Mouse (Mus musculus) neural tube, embryonic 15.5 days (tissue): Measurements from ENCODE around the gene Mgat3. TPM values are rescaled to one million over a fixed set of nuclear protein-coding genes. Genes with fewer than 3 reads are reported as not detected.

ENCODE experiments used
- ATAC-seq: fragments of 200-750 bp; cut with Nextera tagmentation; 2 replicates; pipeline ENCODE4 v1.8.0; 2017; ENCODE audit warnings: mild to moderate bottlenecking, moderate TSS enrichment, moderate library complexity; ENCODE audit not compliant: low FRiP score
- H3K27ac ChIP-seq: fragments of 300-500 bp; sonication (generic); replicated peaks from 2 replicates; pipeline ENCODE4 v1.5.1; 2015; ENCODE audit warnings: mild to moderate bottlenecking, inconsistent platforms
- H3K27me3 ChIP-seq: fragments of 300-500 bp; sonication (generic); replicated peaks from 2 replicates; pipeline ENCODE4 v1.6.1; 2015; ENCODE audit warnings: inconsistent platforms
- H3K36me3 ChIP-seq: fragments of 300-500 bp; sonication (generic); 2 replicates; pipeline ENCODE4 v1.6.1; 2015; ENCODE audit warnings: inconsistent platforms
- H3K4me1 ChIP-seq: fragments of 300-500 bp; sonication (generic); 2 replicates; pipeline ENCODE4 v1.6.1; 2015; ENCODE audit warnings: inconsistent platforms
- H3K4me2 ChIP-seq: fragments of 300-500 bp; sonication (generic); 2 replicates; pipeline ENCODE4 v1.6.1; 2015; ENCODE audit warnings: inconsistent platforms, mild to moderate bottlenecking, moderate library complexity
- H3K4me3 ChIP-seq: fragments of 300-500 bp; sonication (generic); replicated peaks from 2 replicates; pipeline ENCODE4 v1.5.1; 2015; ENCODE audit warnings: mild to moderate bottlenecking, inconsistent platforms
- H3K9ac ChIP-seq: fragments of 300-500 bp; sonication (generic); replicated peaks from 2 replicates; pipeline ENCODE4 v1.6.1; 2015; ENCODE audit warnings: mild to moderate bottlenecking, inconsistent platforms
- H3K9me3 ChIP-seq: fragments of 300-500 bp; sonication (generic); replicated peaks from 2 replicates; pipeline ENCODE4 v1.6.1; 2016; ENCODE audit warnings: inconsistent platforms
- WGBS: fragments of 180-500 bp; shearing (Covaris S2); methylation state at CpG from one replicate; pipeline ENCODE4 v1.1.7; 2015; ENCODE audit warnings: mixed read lengths; 5-methylcytosine and 5-hydroxymethylcytosine counted together
- polyA plus RNA-seq: library from polyadenylated mRNA; unstranded; fragments of >200 nt; fragmentation: Nextera tagmentation; extraction: Ambion mirVana; gene quantifications from 2 replicates; pipeline ENCODE4 v1.2.1, GENCODE M21; 2015

The Mgat3 gene
- polyA plus RNA-seq, 1 experiment from 2014 or later, result 17.5 TPM

DNA sequence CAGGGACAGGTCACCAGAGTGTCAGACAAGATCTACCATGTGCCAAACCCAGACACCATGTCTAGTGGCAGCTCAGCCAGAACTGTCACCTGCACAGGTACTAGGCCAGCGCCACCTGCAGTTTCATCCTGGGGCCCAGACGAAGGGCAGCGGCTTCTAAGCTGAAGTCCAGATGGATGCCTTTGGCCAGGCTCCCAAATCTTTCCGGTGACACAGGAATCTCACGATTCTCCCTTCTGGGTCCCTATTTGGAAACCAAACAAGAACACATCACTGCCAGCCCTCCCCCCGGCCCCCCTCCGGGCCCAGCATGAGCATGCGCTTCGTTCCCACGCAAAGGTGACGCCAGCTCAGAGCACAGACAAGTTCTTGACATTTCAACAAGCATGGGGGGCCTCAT, 10.2 kb upstream of the Mgat3 start:
- no peak overlapping the region for H3K27ac ChIP-seq
- no peaks in the 10 kb centered on the region for H3K27me3 ChIP-seq
- no peak for ATAC-seq
- no peak overlapping the region for H3K9ac ChIP-seq
- H3K4me3 ChIP-seq, result no peak overlapping the region
- no peaks in the 10 kb centered on the region for H3K9me3 ChIP-seq
- WGBS, result 80% methylated on average over 11 of the region's 11 CpGs
- H3K4me2 ChIP-seq, result no peak overlapping the region
- no peaks in the 10 kb centered on the region for H3K4me1 ChIP-seq
- H3K36me3 ChIP-seq, result peaks cover 49% of the 10 kb centered on the region

DNA sequence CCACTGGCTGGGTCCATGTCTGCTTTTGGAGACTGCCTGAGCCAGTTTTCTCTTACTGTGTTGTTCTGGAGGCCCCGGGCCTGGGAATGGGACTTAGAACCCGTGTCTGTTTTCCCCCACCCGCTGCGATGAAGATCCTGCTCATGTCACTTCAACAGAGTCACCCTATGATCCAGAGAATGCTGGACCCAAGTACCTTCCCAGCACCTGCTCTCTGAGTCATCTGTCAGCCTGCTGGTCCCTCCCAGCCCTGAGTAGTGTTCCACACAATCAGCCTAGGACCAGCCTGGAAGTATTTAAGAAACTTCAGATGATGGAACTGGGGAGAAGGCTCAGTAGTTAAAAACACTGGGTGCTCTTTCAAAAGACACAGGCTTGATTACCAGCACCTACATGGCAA, 9.8 kb upstream of the Mgat3 start:
- peaks cover 44% of the 10 kb centered on the region for H3K36me3 ChIP-seq
- no peaks in the 10 kb centered on the region for H3K27me3 ChIP-seq
- no peaks in the 10 kb centered on the region for H3K9me3 ChIP-seq
- H3K27ac ChIP-seq, result no peak overlapping the region
- H3K4me1 ChIP-seq, result no peaks in the 10 kb centered on the region
- H3K4me2 ChIP-seq, result no peak overlapping the region
- no peak overlapping the region for H3K9ac ChIP-seq
- 83% methylated on average over 4 of the region's 4 CpGs for WGBS
- H3K4me3 ChIP-seq, result no peak overlapping the region
- ATAC-seq, result no peak

DNA sequence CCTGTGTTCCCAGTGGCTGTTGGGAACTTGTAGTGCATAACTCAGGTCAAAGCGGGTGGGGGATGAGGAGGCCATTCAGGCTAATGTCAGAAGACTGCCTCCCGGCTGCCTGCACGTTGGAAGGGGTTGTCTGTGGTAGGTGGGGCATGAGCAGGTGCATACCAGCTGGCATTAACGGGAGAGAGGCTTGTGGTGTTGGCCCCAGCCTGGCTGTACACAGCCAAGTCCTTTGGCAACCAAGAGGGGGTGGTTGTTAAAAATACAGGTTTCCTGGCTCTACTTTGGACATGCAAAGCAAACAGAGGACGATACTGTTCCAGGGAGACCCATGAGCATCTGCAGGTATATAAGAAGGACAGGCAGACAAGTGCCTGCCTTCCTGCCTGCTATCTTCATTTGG, 8.1 kb upstream of the Mgat3 start:
- H3K27ac ChIP-seq, result no peak overlapping the region
- no peak overlapping the region for H3K4me2 ChIP-seq
- no peak for ATAC-seq
- H3K9ac ChIP-seq, result no peak overlapping the region
- H3K27me3 ChIP-seq, result no peaks in the 10 kb centered on the region
- 47% methylated on average over 5 of the region's 5 CpGs for WGBS
- H3K4me1 ChIP-seq, result no peaks in the 10 kb centered on the region
- no peak overlapping the region for H3K4me3 ChIP-seq
- no peaks in the 10 kb centered on the region for H3K9me3 ChIP-seq
- H3K36me3 ChIP-seq, result peaks cover 28% of the 10 kb centered on the region

DNA sequence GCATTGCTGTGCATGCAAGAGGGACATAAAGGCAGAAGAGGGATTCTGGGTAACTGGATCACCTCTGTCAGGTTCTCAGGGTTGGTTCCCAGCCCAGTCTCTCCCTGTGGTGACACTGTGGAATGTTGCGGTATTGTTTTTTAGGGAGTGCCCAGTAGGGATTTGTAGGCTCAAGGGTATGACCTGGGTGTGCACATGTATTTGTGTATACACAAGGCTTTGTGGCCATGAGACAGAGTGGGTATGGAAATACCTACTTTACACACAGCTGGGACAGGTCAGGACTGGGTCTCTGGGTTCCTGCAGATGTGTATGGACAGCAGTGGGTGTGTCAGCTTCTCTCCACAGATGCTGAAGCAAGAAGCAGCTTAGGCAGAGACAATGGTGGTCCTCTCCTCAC, 4.0 kb upstream of the Mgat3 start:
- Histone ChIP-seq H3K4me3 (no peak overlapping the region), H3K27ac (no peak overlapping the region), H3K27me3 (no peaks in the 10 kb centered on the region), H3K9me3 (no peaks in the 10 kb centered on the region), H3K36me3 (no peaks in the 10 kb centered on the region), H3K9ac (no peak overlapping the region), H3K4me2 (no peak overlapping the region), H3K4me1 (peaks cover 13% of the 10 kb centered on the region)
- no peak for ATAC-seq
- 90% methylated on average over 1 of the region's 1 CpGs for WGBS

GRCm38 (mm10) chr15:80170357-80170756, 3.2 kb upstream of the Mgat3 start:
- no peak overlapping the region for H3K9ac ChIP-seq
- no peak overlapping the region for H3K4me2 ChIP-seq
- no peaks in the 10 kb centered on the region for H3K9me3 ChIP-seq
- no peak for ATAC-seq
- no peaks in the 10 kb centered on the region for H3K36me3 ChIP-seq
- no peaks in the 10 kb centered on the region for H3K27me3 ChIP-seq
- no peak overlapping the region for H3K27ac ChIP-seq
- WGBS, result 64% methylated on average over 4 of the region's 4 CpGs
- no peak overlapping the region for H3K4me3 ChIP-seq
- H3K4me1 ChIP-seq, result peaks cover 22% of the 10 kb centered on the region

GRCm38 (mm10) chr15:80171286-80171685, 2.2 kb upstream of the Mgat3 start:
- no peaks in the 10 kb centered on the region for H3K27me3 ChIP-seq
- peaks cover 31% of the 10 kb centered on the region for H3K4me1 ChIP-seq
- H3K27ac ChIP-seq, result no peak overlapping the region; the same call in 1 of the 2 replicates
- 15% methylated on average over 8 of the region's 8 CpGs for WGBS
- H3K4me3 ChIP-seq, result no peak overlapping the region
- no peak overlapping the region for H3K9ac ChIP-seq
- H3K4me2 ChIP-seq, result peak overlapping the region; percentile 5; the same call in 1 of the 2 replicates
- no peaks in the 10 kb centered on the region for H3K9me3 ChIP-seq
- no peak for ATAC-seq
- H3K36me3 ChIP-seq, result no peaks in the 10 kb centered on the region

- ATAC-seq, result no peak
- WGBS, result 37% methylated on average over 6 of the region's 6 CpGs
- Histone ChIP-seq H3K4me2 (peak overlapping the region; percentile 5; the same call in 1 of the 2 replicates), H3K4me3 (no peak overlapping the region), H3K27me3 (no peaks in the 10 kb centered on the region), H3K27ac (no peak overlapping the region; the same call in 1 of the 2 replicates), H3K36me3 (no peaks in the 10 kb centered on the region), H3K9me3 (no peaks in the 10 kb centered on the region), H3K4me1 (peaks cover 36% of the 10 kb centered on the region), H3K9ac (no peak overlapping the region)
Measured at GRCm38 (mm10) chr15:80171791-80172190, 1.7 kb upstream of the Mgat3 start.

DNA sequence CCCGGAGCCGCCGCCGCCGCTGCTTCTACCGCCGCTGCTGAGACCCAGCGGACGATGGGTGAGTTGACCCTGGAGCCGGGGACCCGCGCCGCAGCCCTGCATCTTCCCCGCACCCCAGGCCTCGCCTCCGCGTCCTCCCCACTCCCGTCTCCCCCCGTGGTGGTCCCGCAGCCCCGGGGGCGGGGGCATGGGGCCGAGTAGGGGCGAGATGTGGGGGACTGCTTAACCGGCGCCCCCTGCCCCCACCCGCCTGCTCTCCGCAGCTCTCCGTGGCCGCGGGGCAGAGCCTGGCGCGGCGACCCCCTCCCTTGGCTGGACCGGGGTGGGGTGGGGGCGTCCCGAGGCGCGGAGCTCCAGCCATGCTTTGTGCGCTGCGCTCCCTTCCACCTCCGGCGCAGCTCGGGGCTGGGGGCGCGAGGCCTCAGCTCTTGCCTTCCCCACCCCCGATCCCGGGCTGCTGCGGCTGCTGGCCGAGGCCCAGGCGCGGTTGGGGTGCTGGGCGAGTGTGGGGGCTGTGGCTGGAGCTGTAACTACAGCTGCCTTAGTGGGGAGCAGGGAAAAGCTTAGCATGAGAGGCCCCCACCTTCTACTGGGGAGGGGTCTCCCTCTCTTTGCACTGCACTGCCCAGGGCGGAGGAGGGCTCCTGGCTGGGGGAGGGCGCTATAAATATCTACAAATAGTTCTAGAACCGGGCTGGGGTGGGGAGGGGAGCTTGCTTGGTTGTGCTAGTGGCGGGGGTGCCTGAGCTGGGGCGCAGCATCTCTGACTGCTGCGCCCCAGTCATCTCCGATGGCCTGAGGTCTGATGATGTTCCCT, 468 bp downstream of the Mgat3 start:
- H3K9me3 ChIP-seq, result no peaks in the 10 kb centered on the region
- 0% methylated on average over 50 of the region's 60 CpGs for WGBS
- H3K4me1 ChIP-seq, result peaks cover 52% of the 10 kb centered on the region
- peak overlapping the region; percentile 95 for H3K27ac ChIP-seq
- H3K27me3 ChIP-seq, result no peaks in the 10 kb centered on the region
- H3K36me3 ChIP-seq, result no peaks in the 10 kb centered on the region
- H3K4me3 ChIP-seq, result peak overlapping the region; percentile 94
- peak; percentile 39 for ATAC-seq
- peak overlapping the region; percentile 94 for H3K9ac ChIP-seq
- peak overlapping the region; percentile 64 for H3K4me2 ChIP-seq

DNA sequence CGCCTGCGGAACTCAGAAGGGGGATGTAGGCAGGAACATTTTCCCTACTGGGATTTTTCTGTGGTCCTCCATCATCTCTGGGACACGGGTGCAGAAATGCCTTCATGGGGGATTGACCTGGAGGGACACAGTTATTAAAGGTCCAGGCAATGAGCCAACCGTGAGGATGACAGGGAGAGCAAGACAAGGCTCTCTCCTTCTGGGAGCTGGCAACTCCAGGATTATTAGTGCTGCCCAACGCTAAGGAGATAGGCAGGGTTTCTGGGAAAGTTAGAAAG, 1.0 kb downstream of the Mgat3 start:
- H3K9ac ChIP-seq, result peak overlapping the region; percentile 94
- peaks cover 57% of the 10 kb centered on the region for H3K4me1 ChIP-seq
- peak overlapping the region; percentile 94 for H3K4me3 ChIP-seq
- no peaks in the 10 kb centered on the region for H3K27me3 ChIP-seq
- 0% methylated on average over 5 of the region's 5 CpGs for WGBS
- H3K27ac ChIP-seq, result peak overlapping the region; percentile 95
- no peaks in the 10 kb centered on the region for H3K9me3 ChIP-seq
- H3K4me2 ChIP-seq, result peak overlapping the region; percentile 64
- ATAC-seq, result no peak
- no peaks in the 10 kb centered on the region for H3K36me3 ChIP-seq

- H3K4me3 ChIP-seq, result peak overlapping the region; percentile 94
- 54% methylated on average over 9 of the region's 9 CpGs for WGBS
- H3K9ac ChIP-seq, result peak overlapping the region; percentile 94
- H3K27me3 ChIP-seq, result no peaks in the 10 kb centered on the region
- H3K4me1 ChIP-seq, result peaks cover 65% of the 10 kb centered on the region
- ATAC-seq, result no peak
- no peaks in the 10 kb centered on the region for H3K9me3 ChIP-seq
- H3K27ac ChIP-seq, result peak overlapping the region; percentile 95; the same call in 1 of the 2 replicates
- H3K4me2 ChIP-seq, result peak overlapping the region; percentile 64
- H3K36me3 ChIP-seq, result no peaks in the 10 kb centered on the region
Measured at GRCm38 (mm10) chr15:80175316-80175715, 1.8 kb downstream of the Mgat3 start.

- ATAC-seq, result no peak
- H3K9me3 ChIP-seq, result no peaks in the 10 kb centered on the region
- no peaks in the 10 kb centered on the region for H3K27me3 ChIP-seq
- peak overlapping the region; percentile 94 for H3K4me3 ChIP-seq
- no peak overlapping the region for H3K27ac ChIP-seq
- no peaks in the 10 kb centered on the region for H3K36me3 ChIP-seq
- H3K4me1 ChIP-seq, result peaks cover 69% of the 10 kb centered on the region
- 70% methylated on average over 6 of the region's 6 CpGs for WGBS
- H3K9ac ChIP-seq, result peak overlapping the region; percentile 94
- H3K4me2 ChIP-seq, result peak overlapping the region; percentile 64
Measured at GRCm38 (mm10) chr15:80175756-80176155, 2.2 kb downstream of the Mgat3 start.

DNA sequence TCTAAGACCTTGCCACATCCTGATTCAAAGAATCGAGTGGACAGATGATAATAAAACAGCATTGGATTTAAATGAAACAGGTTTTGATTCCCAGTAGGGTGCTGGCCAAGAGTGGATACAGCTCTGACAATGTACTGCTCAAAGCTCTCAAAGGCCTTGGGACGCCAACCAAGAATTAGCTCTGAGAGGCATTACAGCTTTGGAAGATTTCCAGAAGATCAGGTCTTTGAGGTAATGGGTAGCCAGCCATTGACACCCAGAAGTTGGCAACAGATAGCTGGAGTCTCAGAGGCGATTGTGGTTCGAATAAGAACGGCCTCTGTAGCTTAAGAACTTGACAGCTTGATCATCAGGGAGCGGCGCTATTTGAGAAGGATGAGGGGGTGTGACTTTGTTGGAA, 8.0 kb downstream of the Mgat3 start:
- ATAC-seq, result no peak
- Histone ChIP-seq H3K9ac (no peak overlapping the region), H3K36me3 (no peaks in the 10 kb centered on the region; the same call in 1 of the 2 replicates), H3K4me2 (no peak overlapping the region), H3K4me1 (peaks cover 39% of the 10 kb centered on the region), H3K27me3 (no peaks in the 10 kb centered on the region), H3K4me3 (no peak overlapping the region), H3K27ac (no peak overlapping the region), H3K9me3 (no peaks in the 10 kb centered on the region)
- WGBS, result 78% methylated on average over 7 of the region's 7 CpGs
